Mouse (Mus musculus): ENCODE measurements around the gene Hnrnpab. TPM values are rescaled to one million over a fixed set of nuclear protein-coding genes. Genes with fewer than 3 reads are reported as not detected.

Gene Hnrnpab
- 100 to 1,000 TPM; 182 to 186 TPM for total RNA-seq (2021)

DNA sequence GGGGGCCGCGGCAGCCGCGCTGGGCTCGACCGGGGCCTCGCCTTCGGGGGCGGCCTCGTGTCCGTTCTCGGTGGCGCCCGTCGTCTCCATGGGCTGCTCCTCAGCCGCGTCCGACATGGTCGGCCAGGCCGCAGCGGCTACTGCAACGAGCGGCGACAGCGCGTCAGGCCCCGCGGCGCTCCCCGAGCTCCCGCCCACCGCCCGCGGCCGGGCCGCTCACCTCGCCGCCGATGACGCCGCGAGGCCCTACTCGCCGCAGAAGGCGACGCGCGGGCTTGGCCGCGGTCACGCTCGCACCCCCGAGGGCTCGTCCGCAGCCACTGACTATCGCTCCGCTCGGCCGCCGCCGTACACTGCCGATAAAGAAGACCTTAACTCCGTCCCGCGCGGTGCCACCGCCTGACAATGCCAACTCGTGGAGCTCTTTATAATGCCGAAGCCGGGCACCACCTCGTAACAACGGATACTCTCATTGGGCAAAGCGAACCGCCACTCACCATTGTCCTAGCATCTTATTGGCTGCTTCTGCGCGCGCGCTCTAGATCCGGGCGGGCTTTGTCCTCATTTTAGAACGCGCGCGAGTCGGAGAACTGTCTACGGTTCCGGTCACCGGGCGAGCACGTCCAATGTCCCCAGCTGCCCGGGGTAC lies at the start of gene Hnrnpab:
Hnrnpab (minus strand) TSS at position 401 of the 649 bp plus-strand sequence.
- DNase-seq (ENCODE audit: extremely low spot score in 1 of 2, low spot score in 2 of 2), result peak; percentile 97 to 99
- intact Hi-C loops (cut with DNase I), result no loop called here

GRCm38 (mm10) chr11:51654891-51655290 lies 48.2 kb upstream of the Hnrnpab start:
- intact Hi-C loops (cut with DNase I), result no loop called here
- no peak for DNase-seq (ENCODE audit: extremely low spot score in 1 of 2, low spot score in 2 of 2)

DNA sequence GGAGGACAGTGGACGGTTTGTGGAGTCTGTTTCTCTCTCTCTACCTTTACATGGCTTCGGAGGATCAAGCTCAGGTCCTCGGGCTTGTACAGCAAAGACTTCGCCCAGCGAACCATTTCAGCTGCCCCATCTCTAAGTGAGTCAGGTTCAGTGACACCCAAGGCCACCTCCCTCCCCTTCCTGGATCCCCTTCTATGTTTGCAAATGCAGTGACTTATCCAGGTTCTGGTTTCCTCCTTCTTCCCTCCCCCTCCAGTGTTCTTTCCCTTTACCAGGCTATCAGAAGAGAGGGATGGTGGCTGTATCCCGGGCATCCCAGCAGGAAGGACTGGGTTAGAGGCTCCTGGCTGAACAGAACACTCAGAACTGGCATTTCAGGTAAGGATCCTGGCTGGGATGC lies 47.1 kb upstream of the Hnrnpab start:
- DNase-seq (ENCODE audit: extremely low spot score in 1 of 2, low spot score in 2 of 2), result no peak
- intact Hi-C loops (cut with DNase I), result no loop called here

DNA sequence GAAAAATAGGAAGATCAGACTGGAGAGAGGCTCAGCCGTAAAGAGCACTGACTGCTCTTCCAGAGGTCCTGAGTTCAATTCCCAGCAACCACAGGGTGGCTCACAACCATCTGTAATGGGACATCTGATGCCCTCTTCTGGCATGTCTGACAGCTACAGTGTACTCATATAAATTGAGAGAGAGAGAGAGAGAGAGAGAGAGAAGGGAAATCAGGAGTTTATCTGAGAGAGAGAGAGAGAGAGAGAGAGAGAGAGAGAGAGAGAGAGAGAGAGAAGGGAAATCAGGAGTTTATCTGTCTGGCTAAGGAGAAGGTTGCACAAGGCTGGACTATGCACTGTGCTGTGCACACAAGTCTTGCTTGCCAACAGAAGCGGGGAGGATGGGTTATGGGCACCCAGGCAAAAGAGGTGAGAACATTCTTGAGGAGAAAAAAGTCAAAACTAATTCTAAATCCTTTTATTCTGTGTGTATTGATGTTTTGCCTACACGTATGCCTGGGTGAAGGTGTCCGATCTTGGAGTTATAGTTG lies 46.3 kb upstream of the Hnrnpab start:
- DNase-seq (ENCODE audit: extremely low spot score in 1 of 2, low spot score in 2 of 2), result no peak
- intact Hi-C loops (cut with DNase I), result no loop called here

- intact Hi-C loops (cut with DNase I), result no loop called here
- peak in 1 of 2 experiments; percentile 83 for DNase-seq (ENCODE audit: extremely low spot score in 1 of 2, low spot score in 2 of 2)
These were observed 44.3 kb upstream of the Hnrnpab start, which contains the start of the genes N4bp3 and D930048N14Rik for GRCm38 (mm10) chr11:51650691-51651515. N4bp3 (minus strand) TSS chr11:51650842. D930048N14Rik (plus strand) TSS chr11:51650954.

DNA sequence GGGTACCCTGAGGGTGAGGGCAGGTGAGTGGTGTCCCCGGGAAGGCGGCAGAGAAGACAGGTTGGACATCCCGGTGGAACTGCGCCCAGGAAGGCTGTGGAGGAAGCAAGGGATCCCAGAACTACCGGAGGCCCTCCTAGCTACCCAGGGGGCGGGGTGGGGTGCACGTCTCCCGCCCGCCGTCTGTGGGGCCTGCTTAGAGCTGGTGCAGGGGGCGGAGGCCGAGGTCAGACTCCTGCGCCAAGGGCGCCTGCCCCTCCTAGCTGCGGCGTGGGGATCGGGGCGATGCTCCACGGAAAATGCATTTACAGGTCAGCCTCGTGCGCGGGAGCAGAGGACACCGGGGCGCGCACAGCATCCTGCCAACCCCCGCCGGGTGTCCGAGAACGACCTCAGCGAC lies 43.6 kb upstream of the Hnrnpab start:
- peak in 1 of 2 experiments; percentile 53 for DNase-seq (ENCODE audit: extremely low spot score in 1 of 2, low spot score in 2 of 2)
- intact Hi-C loops (cut with DNase I), result no loop called here

- intact Hi-C loops (cut with DNase I), result no loop called here
- DNase-seq (ENCODE audit: extremely low spot score in 1 of 2, low spot score in 2 of 2), result no peak
These were observed 43.2 kb upstream of the Hnrnpab start for GRCm38 (mm10) chr11:51649889-51650199.

- intact Hi-C loops (cut with DNase I), result no loop called here
- no peak for DNase-seq (ENCODE audit: extremely low spot score in 1 of 2, low spot score in 2 of 2)
These were observed 42.7 kb upstream of the Hnrnpab start for GRCm38 (mm10) chr11:51649111-51649888.

DNA sequence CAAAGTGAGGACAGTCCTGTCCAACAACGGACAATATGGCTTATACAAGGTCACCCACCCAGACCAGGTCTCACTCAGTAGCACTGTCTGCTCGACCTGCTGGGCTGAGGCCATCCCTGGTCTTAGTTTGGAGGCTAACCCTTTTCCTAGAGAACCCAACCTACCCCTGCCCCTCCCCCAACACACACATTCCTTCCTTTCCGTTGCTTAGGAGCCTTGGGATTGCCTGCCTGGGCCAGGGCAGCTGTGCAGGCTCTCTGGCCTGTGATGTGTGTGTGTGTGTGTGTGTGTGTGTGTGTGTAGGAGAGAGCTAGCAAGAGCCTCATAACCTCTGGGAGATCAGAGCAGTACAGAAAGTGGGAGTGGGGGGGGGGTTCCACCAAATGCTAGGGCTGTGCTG lies 41.9 kb upstream of the Hnrnpab start:
- intact Hi-C loops (cut with DNase I), result no loop called here
- DNase-seq (ENCODE audit: extremely low spot score in 1 of 2, low spot score in 2 of 2), result peak in 1 of 2 experiments; percentile 62

DNA sequence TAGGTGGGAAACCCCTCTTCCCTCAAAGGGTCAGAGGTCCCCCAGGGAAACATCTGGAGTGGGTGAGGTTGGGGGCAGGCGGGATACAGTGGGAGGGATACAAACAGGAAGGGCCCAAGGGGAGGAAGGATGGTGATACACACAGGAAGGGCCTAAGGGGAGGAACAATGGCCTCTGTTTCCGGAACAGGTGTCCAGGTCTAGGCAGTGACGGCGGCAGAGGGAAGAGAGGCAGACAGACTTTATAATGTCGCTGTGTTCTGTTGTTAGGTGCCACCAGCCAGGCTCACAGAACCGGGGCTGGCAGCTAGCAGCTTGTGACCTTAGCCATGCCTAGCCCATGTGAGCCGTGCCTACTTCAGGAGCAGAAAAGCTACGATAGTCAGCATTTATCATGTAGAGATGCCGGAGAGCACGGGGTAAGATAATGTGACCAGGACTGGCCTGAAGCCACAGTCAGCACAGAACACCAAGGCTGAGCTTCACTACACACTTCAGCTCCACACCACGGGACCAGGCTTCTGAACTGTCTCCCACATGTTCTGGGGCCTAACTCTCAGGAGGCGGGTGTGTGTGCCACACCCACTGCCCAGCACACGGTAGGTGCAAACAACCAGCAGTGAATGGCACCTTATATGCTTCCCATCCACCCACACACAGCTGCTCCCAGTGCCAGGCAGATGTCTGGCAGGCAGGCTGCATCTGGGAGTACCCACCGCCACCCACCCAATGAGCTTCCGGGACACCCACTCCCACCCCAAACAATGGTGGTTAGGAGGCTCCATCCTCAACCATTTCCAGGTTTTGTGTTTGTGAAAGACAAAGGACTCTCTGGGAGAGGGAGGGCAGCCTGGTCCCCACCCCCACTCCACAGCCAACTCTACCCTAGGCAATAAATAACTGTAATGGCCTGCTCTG lies 40.4 kb upstream of the Hnrnpab start:
- intact Hi-C loops (cut with DNase I), result no loop called here
- peak in 1 of 2 experiments; percentile 58 for DNase-seq (ENCODE audit: extremely low spot score in 1 of 2, low spot score in 2 of 2)

DNA sequence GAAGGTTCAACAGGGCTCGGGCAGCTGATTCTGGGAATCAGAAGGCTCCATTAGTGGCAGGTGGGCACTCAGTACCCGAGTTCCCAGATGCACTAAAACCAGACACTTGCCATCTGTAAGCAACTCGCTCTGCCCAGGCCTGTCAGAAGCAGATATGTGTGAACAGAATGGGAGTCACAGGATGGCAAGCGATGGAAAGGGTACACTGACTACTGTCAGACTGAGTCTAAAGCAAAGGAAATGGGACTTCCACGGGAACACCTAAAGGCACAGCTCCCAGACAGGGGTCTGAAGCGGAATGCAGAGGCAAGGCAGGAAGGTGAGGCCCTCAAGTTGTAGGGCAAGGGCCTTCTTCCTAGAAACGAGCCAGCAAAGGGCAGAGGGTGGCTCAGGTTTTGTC lies 39.6 kb upstream of the Hnrnpab start:
- intact Hi-C loops (cut with DNase I), result no loop called here
- DNase-seq (ENCODE audit: extremely low spot score in 1 of 2, low spot score in 2 of 2), result no peak

GRCm38 (mm10) chr11:51645293-51645692 lies 38.6 kb upstream of the Hnrnpab start:
- no peak for DNase-seq (ENCODE audit: extremely low spot score in 1 of 2, low spot score in 2 of 2)
- intact Hi-C loops (cut with DNase I), result no loop called here

DNA sequence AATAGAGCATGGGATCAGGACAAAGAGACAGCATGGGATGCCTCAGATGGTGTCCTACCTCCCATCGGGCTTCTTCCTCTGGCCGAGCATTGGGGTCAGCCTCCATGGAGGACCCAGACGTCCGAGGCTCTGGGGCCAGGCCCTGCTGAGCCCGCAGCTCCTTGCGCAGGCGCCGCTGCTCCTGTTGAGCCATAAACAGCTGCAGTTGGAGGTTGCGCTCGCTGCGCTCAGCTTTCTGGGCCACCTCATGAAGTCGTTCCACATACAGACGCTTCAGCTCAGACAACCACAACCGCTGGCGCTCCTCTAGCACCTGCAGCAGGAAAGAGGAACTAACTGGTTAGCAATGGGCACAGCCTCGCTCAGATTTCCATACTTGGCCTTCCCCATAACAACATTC lies 37.6 kb upstream of the Hnrnpab start:
- intact Hi-C loops (cut with DNase I), result no loop called here
- DNase-seq (ENCODE audit: extremely low spot score in 1 of 2, low spot score in 2 of 2), result no peak

DNA sequence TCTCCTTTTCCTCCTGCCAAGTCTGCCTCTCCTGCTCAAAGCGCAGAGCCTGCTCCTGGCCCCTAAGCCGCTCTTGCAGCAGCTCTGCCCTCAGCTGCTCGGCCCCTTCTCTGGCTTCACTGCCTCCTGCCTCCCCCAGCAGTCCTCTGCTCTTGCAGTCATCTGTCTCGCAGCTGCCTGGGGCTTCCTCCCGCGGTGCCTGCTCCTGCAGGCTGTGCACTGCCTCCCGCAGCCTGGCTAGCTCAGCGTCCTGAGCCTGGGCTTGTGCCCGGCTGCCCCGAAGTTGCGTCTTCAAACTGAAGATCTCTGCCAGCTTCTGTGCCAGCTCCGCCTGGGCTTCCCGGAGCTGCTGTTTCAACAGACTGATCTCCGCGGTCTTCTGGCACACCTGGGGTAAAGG lies 37.1 kb upstream of the Hnrnpab start:
- DNase-seq (ENCODE audit: extremely low spot score in 1 of 2, low spot score in 2 of 2), result no peak
- intact Hi-C loops (cut with DNase I), result no loop called here

DNA sequence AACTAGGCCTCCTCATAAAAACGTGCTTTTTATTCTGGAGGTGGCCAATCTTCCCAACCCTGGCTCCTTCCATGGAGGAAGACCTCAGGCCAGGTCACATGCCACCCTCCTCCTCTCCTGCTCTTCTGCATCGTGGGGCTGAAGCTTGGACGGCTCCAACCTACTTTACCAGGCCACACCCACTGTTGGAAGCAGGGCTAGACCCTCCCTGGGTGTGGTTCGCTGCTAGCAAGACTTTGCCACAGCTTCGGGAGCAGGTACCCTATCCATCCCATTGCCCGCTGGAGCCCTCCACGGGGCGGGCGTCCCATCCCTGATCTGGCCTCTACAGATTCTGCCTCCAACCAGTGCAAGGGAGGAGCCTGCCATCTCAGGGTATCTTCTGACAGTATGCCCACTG lies 36.6 kb upstream of the Hnrnpab start:
- DNase-seq (ENCODE audit: extremely low spot score in 1 of 2, low spot score in 2 of 2), result no peak
- intact Hi-C loops (cut with DNase I), result no loop called here

DNA sequence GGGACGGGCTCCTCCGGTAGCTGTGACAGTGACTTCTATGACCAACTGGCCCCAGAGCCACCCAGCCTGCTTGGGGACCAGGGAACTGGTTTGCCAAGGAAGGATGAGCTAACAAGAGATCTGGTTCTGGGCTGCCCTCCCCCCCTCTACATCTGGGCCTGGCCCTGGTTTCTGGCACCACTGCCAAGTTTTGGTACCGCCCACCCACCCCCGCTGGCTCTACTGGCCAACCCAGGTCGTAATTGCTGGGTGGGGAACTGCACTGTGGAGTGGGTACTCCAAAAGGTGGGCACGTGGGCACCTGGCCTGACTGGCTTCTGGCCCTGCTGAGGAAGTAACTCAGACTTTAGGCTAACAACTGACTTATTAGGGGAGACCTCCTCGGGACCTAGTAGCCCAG lies 34.1 kb upstream of the Hnrnpab start:
- DNase-seq (ENCODE audit: extremely low spot score in 1 of 2, low spot score in 2 of 2), result no peak

GRCm38 (mm10) chr11:51638497-51638896 lies 31.9 kb upstream of the Hnrnpab start:
- no peak for DNase-seq (ENCODE audit: extremely low spot score in 1 of 2, low spot score in 2 of 2)
- intact Hi-C loops (cut with DNase I), result no loop called here

More for the DNA sequence above, 34.1 kb upstream of the Hnrnpab start:
- intact Hi-C loops (cut with DNase I), result no loop called here

- intact Hi-C loops (cut with DNase I), result no loop called here
- peak in 1 of 2 experiments; percentile 89 for DNase-seq (ENCODE audit: extremely low spot score in 1 of 2, low spot score in 2 of 2)
These were observed 31.3 kb upstream of the Hnrnpab start for GRCm38 (mm10) chr11:51637971-51638414.

Data from left cerebral cortex, postnatal 10 days (tissue).